Mouse (Mus musculus) brain, embryonic 14.5 days (tissue): ENCODE results near the gene Prr5.

ENCODE experiments used
- CTCF ChIP-seq: fragments of 200-500 bp; IDR thresholded peaks from 2 replicates; pipeline ENCODE4 v1.5.1; 2012; ENCODE audit warnings: inconsistent platforms, mild to moderate bottlenecking, moderate library complexity, borderline replicate concordance; ENCODE audit not compliant: insufficient read depth, insufficient read length; ENCODE audit errors: extremely low read depth
- POLR2A ChIP-seq: fragments of 200-500 bp; IDR thresholded peaks from 2 replicates; pipeline ENCODE4 v1.6.1; 2012; ENCODE audit warnings: mild to moderate bottlenecking, inconsistent platforms, borderline replicate concordance; ENCODE audit not compliant: poor library complexity, insufficient read depth, insufficient read length, severe bottlenecking; ENCODE audit errors: extremely low read depth

- no peak for TF ChIP-seq CTCF
- TF ChIP-seq POLR2A: no peak
Measured at GRCm38 (mm10) chr15:84664542-84665460, 4.6 kb upstream of the Prr5 start.
